Mouse (Mus musculus): ENCODE results near the gene Cacnb4. TPM values are rescaled to one million over a fixed set of nuclear protein-coding genes. Genes with fewer than 3 reads are reported as not detected.

The Cacnb4 gene
- total RNA-seq (2017), result not detected in 2 replicates

GRCm38 (mm10) chr2:52676023-52676912, at the start of gene Cacnb4:
Cacnb4 (minus strand) TSS chr2:52676831.
- ATAC-seq (replicated peaks; ENCODE audit: low read depth, poor library complexity, severe bottlenecking), result no peak

- ATAC-seq (replicated peaks; ENCODE audit: low read depth, poor library complexity, severe bottlenecking), result no peak
Observed at GRCm38 (mm10) chr2:52720231-52721025, 43.8 kb upstream of the Cacnb4 start.

GRCm38 (mm10) chr2:52717076-52717475, 40.4 kb upstream of the Cacnb4 start:
- ATAC-seq (replicated peaks; ENCODE audit: low read depth, poor library complexity, severe bottlenecking), result no peak

- ATAC-seq (replicated peaks; ENCODE audit: low read depth, poor library complexity, severe bottlenecking), result no peak
Observed at GRCm38 (mm10) chr2:52715538-52715937, 38.9 kb upstream of the Cacnb4 start.

GRCm38 (mm10) chr2:52714111-52714510, 37.5 kb upstream of the Cacnb4 start:
- no peak for ATAC-seq (replicated peaks; ENCODE audit: low read depth, poor library complexity, severe bottlenecking)

GRCm38 (mm10) chr2:52710804-52711203, 34.2 kb upstream of the Cacnb4 start:
- ATAC-seq (replicated peaks; ENCODE audit: low read depth, poor library complexity, severe bottlenecking), result no peak

- ATAC-seq (replicated peaks; ENCODE audit: low read depth, poor library complexity, severe bottlenecking), result no peak
Observed at GRCm38 (mm10) chr2:52709417-52709816, 32.8 kb upstream of the Cacnb4 start.

- ATAC-seq (replicated peaks; ENCODE audit: low read depth, poor library complexity, severe bottlenecking), result no peak
Observed at GRCm38 (mm10) chr2:52701368-52702036, 24.9 kb upstream of the Cacnb4 start.

- no peak for ATAC-seq (replicated peaks; ENCODE audit: low read depth, poor library complexity, severe bottlenecking)
Observed at GRCm38 (mm10) chr2:52700352-52700751, 23.7 kb upstream of the Cacnb4 start.

GRCm38 (mm10) chr2:52694604-52695003, 18.0 kb upstream of the Cacnb4 start:
- no peak for ATAC-seq (replicated peaks; ENCODE audit: low read depth, poor library complexity, severe bottlenecking)

- no peak for ATAC-seq (replicated peaks; ENCODE audit: low read depth, poor library complexity, severe bottlenecking)
Observed at GRCm38 (mm10) chr2:52691745-52692144, 15.1 kb upstream of the Cacnb4 start.

GRCm38 (mm10) chr2:52686601-52687000, 10.0 kb upstream of the Cacnb4 start:
- no peak for ATAC-seq (replicated peaks; ENCODE audit: low read depth, poor library complexity, severe bottlenecking)

- ATAC-seq (replicated peaks; ENCODE audit: low read depth, poor library complexity, severe bottlenecking), result no peak
Observed at GRCm38 (mm10) chr2:52677589-52677988, 958 bp upstream of the Cacnb4 start.

- ATAC-seq (replicated peaks; ENCODE audit: low read depth, poor library complexity, severe bottlenecking), result no peak
Observed at GRCm38 (mm10) chr2:52676913-52677303, 277 bp upstream of the Cacnb4 start.

- ATAC-seq (replicated peaks; ENCODE audit: low read depth, poor library complexity, severe bottlenecking), result no peak
Observed at GRCm38 (mm10) chr2:52675278-52675987, 1.2 kb downstream of the Cacnb4 start.

- ATAC-seq (replicated peaks; ENCODE audit: low read depth, poor library complexity, severe bottlenecking), result peak; percentile 46; the same call in 1 of the 2 replicates
Observed at GRCm38 (mm10) chr2:52674886-52675277, 1.7 kb downstream of the Cacnb4 start.

GRCm38 (mm10) chr2:52673172-52673571, 3.5 kb downstream of the Cacnb4 start:
- peak; percentile 59 for ATAC-seq (replicated peaks; ENCODE audit: low read depth, poor library complexity, severe bottlenecking)

- no peak for ATAC-seq (replicated peaks; ENCODE audit: low read depth, poor library complexity, severe bottlenecking)
Observed at GRCm38 (mm10) chr2:52670733-52671132, 5.9 kb downstream of the Cacnb4 start.

GRCm38 (mm10) chr2:52668480-52668879, 8.2 kb downstream of the Cacnb4 start:
- no peak for ATAC-seq (replicated peaks; ENCODE audit: low read depth, poor library complexity, severe bottlenecking)

- ATAC-seq (replicated peaks; ENCODE audit: low read depth, poor library complexity, severe bottlenecking), result no peak
Observed at GRCm38 (mm10) chr2:52656722-52657121, 19.9 kb downstream of the Cacnb4 start.

All from common myeloid progenitor, adult 5-6 weeks (primary cell).